Comparison of ENCODE assay signal across 8 mouse cellular contexts in genomic region chr12:84284885-84285592, GRCm38 (mm10). TPM values are rescaled to one million over a fixed set of nuclear protein-coding genes. Genes with fewer than 3 reads are reported as not detected.
DNase-seq lines count a peak whose midpoint lies in the region; ATAC-seq and TF ChIP-seq lines count a peak whose summit lies in the region.

Gene Ptgr2 (plus strand): TSS chr12:84285232.

- DNase-seq in G1E (ENCODE audit: low spot score) = peak; percentile 84
- peak; percentile 85 to 90 for DNase-seq in cerebellum, adult 18-20 months
- peak; percentile 88 to 89 for DNase-seq in heart, postnatal 36 days
- peak; percentile 87 to 88 for DNase-seq in layer of hippocampus, adult 2 months (ENCODE audit: low spot score in 2 of 2)
- DNase-seq in lung, embryonic 14.5 days = peak; percentile 96
- DNase-seq in thymus, adult 2 months = peak; percentile 91

- peak; percentile 83 for TF ChIP-seq POLR2A in olfactory bulb, adult 2 months (IDR thresholded peaks at IDR 0.05; ENCODE audit: insufficient read depth, low read depth, low read length)
- TF ChIP-seq POLR2A in thymus, adult 2 months (IDR thresholded peaks at IDR 0.05; ENCODE audit: control insufficient read depth, extremely low read depth, insufficient read depth, low read length, poor library complexity) = peak; percentile 73

- peak within 1 kb of the TSS; percentile 74 for H3K4me2 ChIP-seq in forebrain, embryonic 16.5 days (ENCODE audit: low read length)
- peak within 1 kb of the TSS; percentile 75 for H3K4me2 ChIP-seq in lung, embryonic 14.5 days

- peak; percentile 90 for ATAC-seq in G1E (ENCODE audit: extremely low read depth, insufficient number of reproducible peaks, low FRiP score, poor library complexity, severe bottlenecking)
- ATAC-seq in forebrain, embryonic 16.5 days = peak; percentile 94
- ATAC-seq in lung, embryonic 14.5 days (ENCODE audit: insufficient read depth) = peak; percentile 97

- peaks cover 45% of the 10 kb centered on the region for H3K4me1 ChIP-seq in G1E (ENCODE audit: insufficient read depth, low read depth, low read length)
- H3K4me1 ChIP-seq in forebrain, embryonic 16.5 days (replicated peaks; ENCODE audit: control insufficient read depth, insufficient read depth, low read length) = peaks cover 8% of the 10 kb centered on the region
- 0 out of 2 replicates have a peak, but pooled peaks cover 4% of the 10 kb centered on the region for H3K4me1 ChIP-seq in lung, embryonic 14.5 days (ENCODE audit: insufficient read depth)
- H3K4me1 ChIP-seq in olfactory bulb, adult 2 months (ENCODE audit: control insufficient read depth, insufficient read depth, low read length) = no peaks in the 10 kb centered on the region
- H3K4me1 ChIP-seq in thymus, adult 2 months (replicated peaks; ENCODE audit: control insufficient read depth, insufficient read depth, low read length) = peaks cover 5% of the 10 kb centered on the region; the same call in 1 of the 2 replicates

- H3K9me3 ChIP-seq in G1E (replicated peaks) = peaks cover 1% of the 10 kb centered on the region; the same call in 1 of the 2 replicates
- H3K9me3 ChIP-seq in forebrain, embryonic 16.5 days (ENCODE audit: control insufficient read depth, low read length) = no peaks in the 10 kb centered on the region
- no peaks in the 10 kb centered on the region for H3K9me3 ChIP-seq in lung, embryonic 14.5 days (ENCODE audit: low read depth, low read length)

- peaks cover 34% of the 10 kb centered on the region for H3K36me3 ChIP-seq in G1E (replicated peaks)
- no peaks in the 10 kb centered on the region for H3K36me3 ChIP-seq in forebrain, embryonic 16.5 days (ENCODE audit: control insufficient read depth, insufficient read depth)
- H3K36me3 ChIP-seq in lung, embryonic 14.5 days (ENCODE audit: insufficient read depth) = no peaks in the 10 kb centered on the region
- H3K36me3 ChIP-seq in thymus, adult 2 months (ENCODE audit: control insufficient read depth, insufficient read depth, low read length) = no peaks in the 10 kb centered on the region

- peak within 1 kb of the TSS; percentile 68 for H3K9ac ChIP-seq in forebrain, embryonic 16.5 days (replicated peaks; ENCODE audit: low read depth, low read length)
- peak within 1 kb of the TSS; percentile 63 for H3K9ac ChIP-seq in lung, embryonic 14.5 days

- no peak for TF ChIP-seq CTCF in G1E (IDR thresholded peaks at IDR 0.05; ENCODE audit: low read depth, low read length)
- TF ChIP-seq CTCF in layer of hippocampus, adult 2 months (conservative IDR thresholded peaks at IDR 0.05) = 0 out of 2 replicates have a peak, but pooled peaks have one; percentile 8
- 0 out of 2 replicates have a peak, but pooled peaks have one; percentile 5 for TF ChIP-seq CTCF in lung, embryonic 14.5 days (IDR thresholded peaks at IDR 0.05; ENCODE audit: low read depth)
- TF ChIP-seq CTCF in olfactory bulb, adult 2 months (IDR thresholded peaks at IDR 0.05; ENCODE audit: insufficient read depth, low read depth, low read length) = no peak
- TF ChIP-seq CTCF in thymus, adult 2 months (IDR thresholded peaks at IDR 0.05; ENCODE audit: borderline replicate concordance, control insufficient read depth, extremely low read depth, insufficient read depth, low read length, poor library complexity) = no peak

- intact Hi-C loops in heart, postnatal 36 days (cut with DNase I) = loop anchor here (5.0 kb wide), 2 partner anchors 122 to 167 kb away; partner anchors contain the start of genes Aldh6a1, Bbof1, Entpd5 and Lin52

- H3K4me3 ChIP-seq in G1E (ENCODE audit: low read depth, low read length) = peak within 1 kb of the TSS; percentile 73
- peak within 1 kb of the TSS; percentile 65 for H3K4me3 ChIP-seq in forebrain, embryonic 16.5 days (replicated peaks; ENCODE audit: low read length)
- H3K4me3 ChIP-seq in layer of hippocampus, adult 2 months = peak within 1 kb of the TSS; percentile 66
- peak within 1 kb of the TSS; percentile 52 for H3K4me3 ChIP-seq in lung, embryonic 14.5 days (ENCODE audit: low read depth, low read length)
- peak within 1 kb of the TSS; percentile 72 for H3K4me3 ChIP-seq in olfactory bulb, adult 2 months (ENCODE audit: insufficient read depth, low read depth, low read length)
- H3K4me3 ChIP-seq in thymus, adult 2 months (ENCODE audit: control insufficient read depth, insufficient read depth, low read length) = peak within 1 kb of the TSS; percentile 81

- H3K27ac ChIP-seq in forebrain, embryonic 16.5 days (ENCODE audit: low read length) = 0 out of 2 replicates have a peak within 1 kb of the TSS, but pooled peaks have one; percentile 4
- peak within 1 kb of the TSS; percentile 88 for H3K27ac ChIP-seq in layer of hippocampus, adult 2 months
- H3K27ac ChIP-seq in lung, embryonic 14.5 days (ENCODE audit: low read depth) = peak within 1 kb of the TSS; percentile 33; the same call in 1 of the 2 replicates
- H3K27ac ChIP-seq in olfactory bulb, adult 2 months (ENCODE audit: insufficient read depth, low read depth, low read length) = peak within 1 kb of the TSS; percentile 61
- H3K27ac ChIP-seq in thymus, adult 2 months (ENCODE audit: control insufficient read depth, insufficient read depth, low read length) = peak within 1 kb of the TSS; percentile 55

- H3K27me3 ChIP-seq in G1E (ENCODE audit: insufficient read depth, low read length) = peaks cover 2% of the 10 kb centered on the region; the same call in 1 of the 2 replicates
- no peaks in the 10 kb centered on the region for H3K27me3 ChIP-seq in forebrain, embryonic 16.5 days (replicated peaks; ENCODE audit: control insufficient read depth, insufficient read depth, low read length)
- H3K27me3 ChIP-seq in lung, embryonic 14.5 days (ENCODE audit: insufficient read depth, low read length) = no peaks in the 10 kb centered on the region
- H3K27me3 ChIP-seq in thymus, adult 2 months (ENCODE audit: control insufficient read depth, insufficient read depth, low read length) = no peaks in the 10 kb centered on the region

- under 1% methylated on average over 39 of the region's 39 CpGs for WGBS in forebrain, embryonic 16.5 days
- under 1% methylated on average over 39 of the region's 39 CpGs for WGBS in lung, embryonic 14.5 days
- under 1% methylated on average over 39 of the region's 39 CpGs for WGBS in olfactory bulb, adult 2 months
- WGBS in thymus, adult 2 months = under 1% methylated on average over 39 of the region's 39 CpGs

RNA-seq across cellular contexts. Expression of gene Ptgr2, which starts in this region (rescaled TPM):
- 59.6 and 71.3 TPM in 2 replicates for total RNA-seq in G1E (2014; fragmentation: Nextera tagmentation)
- 152 and 184 TPM in 2 replicates for total RNA-seq in G1E (2017)
- polyA plus RNA-seq in G1E (2012) = 5.5 and 10.1 TPM in 2 replicates
- 13.2 and 15.1 TPM in 2 replicates for polyA plus RNA-seq in forebrain, embryonic 16.5 days (2015; fragmentation: Nextera tagmentation; extraction: Ambion mirVana)
- total RNA-seq in heart, postnatal 36 days (2021) = 100 to 1,000 TPM; 210 to 234 TPM
- total RNA-seq in layer of hippocampus, adult 2 months (2021) = 10 to 100 TPM; 39.0 to 42.7 TPM
- 17.2 and 19.6 TPM in 2 replicates for polyA plus RNA-seq in lung, embryonic 14.5 days (2014; fragmentation: Nextera tagmentation; extraction: Ambion mirVana)
- polyA plus RNA-seq in olfactory bulb, adult 2 months (2012; ENCODE audit: insufficient read depth, insufficient read length, low replicate concordance, missing spikeins) = not detected in 2 replicates
- 7.4 and 8.1 TPM in 2 replicates for polyA plus RNA-seq in thymus, adult 2 months (2012; rRNA removed)

Comparison
In these comparisons a context has a peak if more than half of its experiments do, and no peak if none do; other contexts are left out.
1. Peak in every context shown above with its lines: DNase-seq, ATAC-seq, H3K4me3 ChIP-seq and H3K27ac ChIP-seq.
2. CTCF ChIP-seq: peak in layer of hippocampus, adult 2 months (single experiment) and lung, embryonic 14.5 days (single experiment); none in G1E (single experiment), olfactory bulb, adult 2 months (single experiment) and thymus, adult 2 months (single experiment).
3. H3K27ac ChIP-seq: peak in every context shown above with its lines; median percentile 88 in layer of hippocampus, adult 2 months; 61 in olfactory bulb, adult 2 months; 55 in thymus, adult 2 months; 33 in lung, embryonic 14.5 days; 4 in forebrain, embryonic 16.5 days.